Mouse (Mus musculus) thymus, adult 2 months (tissue): ENCODE data around the gene Cyp4f14.

Experiments
- CTCF ChIP-seq: fragments of 200-500 bp; IDR thresholded peaks from 2 replicates; pipeline ENCODE4 v1.5.1; 2012; ENCODE audit warnings: mild to moderate bottlenecking, control low read depth, low read length, moderate library complexity, borderline replicate concordance; ENCODE audit not compliant: control insufficient read depth, poor library complexity, insufficient read depth; ENCODE audit errors: extremely low read depth
- POLR2A ChIP-seq: fragments of 200-500 bp; IDR thresholded peaks from 2 replicates; pipeline ENCODE4 v1.6.1; 2012; ENCODE audit warnings: mild to moderate bottlenecking, low read length, control low read depth, moderate library complexity; ENCODE audit not compliant: control insufficient read depth, poor library complexity, insufficient read depth; ENCODE audit errors: extremely low read depth

DNA sequence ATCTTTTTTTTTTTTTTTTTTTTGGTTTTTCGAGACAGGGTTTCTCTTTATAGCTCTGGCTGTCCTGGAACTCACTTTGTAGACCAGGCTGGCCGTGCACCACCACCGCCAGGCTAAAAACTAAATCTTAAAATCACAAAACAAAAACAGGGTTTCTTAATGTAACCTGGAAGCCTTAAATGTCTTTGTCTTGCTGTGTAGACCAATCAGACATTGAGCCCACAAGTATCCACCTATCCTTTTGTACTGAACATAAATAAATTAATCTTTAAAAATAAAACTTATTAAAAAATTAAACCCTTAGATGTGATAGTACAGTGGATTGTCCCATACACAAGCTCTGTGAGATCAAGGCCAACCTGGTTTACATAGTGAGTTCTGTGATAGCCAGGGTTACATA lies 23.2 kb downstream of the Cyp4f14 start:
- no peak for TF ChIP-seq CTCF
- no peak for TF ChIP-seq POLR2A
